27 mouse cellular contexts compared by ENCODE assay signal in the genomic region with DNA sequence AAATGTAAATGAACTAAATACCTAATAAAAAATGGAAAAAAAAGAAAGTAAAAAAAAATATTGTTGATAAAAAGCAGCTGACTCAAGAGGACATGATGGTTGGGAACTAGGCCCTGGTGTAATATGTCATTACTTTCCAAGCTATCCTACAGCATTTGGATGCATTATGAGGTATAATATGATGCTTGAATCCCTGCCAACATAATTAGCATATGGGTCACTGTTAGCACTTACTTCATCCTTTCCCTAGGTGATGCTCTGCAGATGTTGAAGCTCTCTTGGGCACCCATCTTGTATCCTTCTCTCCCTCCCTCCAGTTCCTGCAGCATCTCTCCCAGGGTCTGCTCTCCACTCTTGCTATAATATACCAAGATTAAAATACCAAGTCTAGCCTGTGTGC.
"Had no signal": no experiment of that assay in that cellular context is flagged by ENCODE, and none has a peak within 500 bp of the region (broad histone marks: within the 10 kb centered on the region; RNA-seq: fewer than 3 reads in every experiment).

No protein-coding gene starts in this region.

- H3K4me1 ChIP-seq: kidney, embryonic 15.5 days; liver, embryonic 12.5 days had no signal

- ATAC-seq: hindbrain, postnatal 0 days; intestine, embryonic 16.5 days; liver, embryonic 12.5 days had no signal

- H3K27me3 ChIP-seq: heart, embryonic 13.5 days; heart, embryonic 15.5 days; hindbrain, embryonic 12.5 days; hindbrain, embryonic 15.5 days; kidney, embryonic 15.5 days; limb, embryonic 12.5 days; limb, embryonic 15.5 days; liver, embryonic 12.5 days had no signal

- H3K27ac ChIP-seq: heart, adult 2 months; heart, embryonic 13.5 days; heart, embryonic 15.5 days; hindbrain, embryonic 12.5 days; hindbrain, embryonic 15.5 days; hindbrain, postnatal 0 days; kidney, embryonic 15.5 days; kidney, postnatal 0 days; limb, embryonic 12.5 days; limb, embryonic 15.5 days; liver, embryonic 12.5 days; liver, embryonic 14.5 days had no signal

- H3K9ac ChIP-seq: heart, embryonic 13.5 days; heart, embryonic 15.5 days; hindbrain, embryonic 12.5 days; hindbrain, embryonic 15.5 days; kidney, embryonic 15.5 days; limb, embryonic 12.5 days; limb, embryonic 15.5 days; liver, embryonic 12.5 days; liver, embryonic 14.5 days had no signal

- H3K4me2 ChIP-seq: heart, embryonic 11.5 days; heart, embryonic 13.5 days; heart, embryonic 15.5 days; hindbrain, embryonic 12.5 days; hindbrain, embryonic 15.5 days; kidney, embryonic 15.5 days; limb, embryonic 12.5 days; limb, embryonic 15.5 days; liver, embryonic 12.5 days had no signal

- H3K9me3 ChIP-seq: heart, embryonic 13.5 days; heart, embryonic 15.5 days; hindbrain, embryonic 12.5 days; hindbrain, embryonic 15.5 days; kidney, embryonic 15.5 days; limb, embryonic 12.5 days; limb, embryonic 15.5 days; liver, embryonic 12.5 days had no signal

- H3K4me3 ChIP-seq: heart, adult 2 months; heart, embryonic 13.5 days; heart, embryonic 15.5 days; hindbrain, embryonic 12.5 days; hindbrain, embryonic 15.5 days; kidney, embryonic 15.5 days; limb, embryonic 12.5 days; limb, embryonic 15.5 days; liver, embryonic 12.5 days had no signal

- H3K36me3 ChIP-seq: heart, embryonic 13.5 days; heart, embryonic 15.5 days; hindbrain, embryonic 12.5 days; hindbrain, embryonic 15.5 days; kidney, embryonic 15.5 days; limb, embryonic 12.5 days; limb, embryonic 15.5 days; liver, embryonic 12.5 days had no signal

- DNase-seq: gastrocnemius, postnatal 14 days; gastrocnemius, postnatal 36 days; heart, adult 11 months; heart, adult 2 months; heart, postnatal 14 days; heart, postnatal 36 days; kidney, adult 11 months; kidney, adult 2 months; kidney, adult 9 months; kidney, postnatal 14 days; kidney, postnatal 36 days; layer of hippocampus, adult 9-11 months; layer of hippocampus, postnatal 36 days; left cerebral cortex, postnatal 4 days had no signal
